Mouse (Mus musculus) C2C12 (cell line): ENCODE measurements around the gene Phactr1. TPM values are rescaled to one million over a fixed set of nuclear protein-coding genes. Genes with fewer than 3 reads are reported as not detected.

Experiments used
- H3K27me3 ChIP-seq: one replicate; pipeline ENCODE4 v1.6.1; 2011; ENCODE audit not compliant: control insufficient read depth, insufficient read depth, insufficient read length
- H3K36me3 ChIP-seq: one replicate; pipeline ENCODE4 v1.6.1; 2011; ENCODE audit not compliant: control insufficient read depth, insufficient read depth
- H3K4me3 ChIP-seq: one replicate; pipeline ENCODE4 v1.5.1; 2011; ENCODE audit warnings: mild to moderate bottlenecking, control low read depth; ENCODE audit not compliant: poor library complexity, insufficient read depth, severe bottlenecking
- H3K79me2 ChIP-seq: one replicate; pipeline ENCODE4 v1.6.1; 2011; ENCODE audit not compliant: control insufficient read depth, insufficient read depth
- H3K79me3 ChIP-seq: one replicate; pipeline ENCODE4 v1.6.1; 2011; ENCODE audit warnings: low read depth, control low read depth
- H3ac ChIP-seq: one replicate; pipeline ENCODE3; 2011; ENCODE audit warnings: low read depth; ENCODE audit not compliant: control insufficient read depth, insufficient read length
- CEBPB ChIP-seq: IDR thresholded peaks from one replicate; pipeline ENCODE4 v1.6.1; 2011; ENCODE audit warnings: low read depth, mild to moderate bottlenecking, control low read depth, moderate library complexity
- CTCF ChIP-seq: IDR thresholded peaks from one replicate; pipeline ENCODE4 v1.5.1; 2011; ENCODE audit not compliant: control insufficient read depth, insufficient read depth, insufficient read length
- FOSL1 ChIP-seq: IDR thresholded peaks from one replicate; pipeline ENCODE4 v1.8.0; 2011; ENCODE audit warnings: mild to moderate bottlenecking, low read length; ENCODE audit not compliant: poor library complexity, insufficient read depth, severe bottlenecking
- MAX ChIP-seq: IDR thresholded peaks from one replicate; pipeline ENCODE4 v1.6.1; 2011; ENCODE audit warnings: mild to moderate bottlenecking, control low read depth
- MYOD1 ChIP-seq: IDR thresholded peaks from one replicate; pipeline ENCODE4 v1.6.1; 2011; ENCODE audit warnings: low read depth; ENCODE audit not compliant: control insufficient read depth, insufficient read length
- MYOG ChIP-seq: IDR thresholded peaks from one replicate; pipeline ENCODE4 v1.6.1; 2011; ENCODE audit not compliant: control insufficient read depth, insufficient read length; ENCODE audit errors: extremely low read depth
- USF1 ChIP-seq: IDR thresholded peaks from one replicate; pipeline ENCODE4 v1.6.1; 2011; ENCODE audit warnings: low read depth, mild to moderate bottlenecking, control low read depth, moderate library complexity
- polyA plus RNA-seq: library from polyadenylated mRNA; unstranded; fragments of >200 nt; fragmentation: generic; extraction: Trizol; gene quantifications from one replicate; pipeline ENCODE4 v1.2.1, GENCODE M21; 2012; ENCODE audit warnings: missing spikeins

Gene Phactr1
- polyA plus RNA-seq, 1 experiment = 0.05 TPM

DNA sequence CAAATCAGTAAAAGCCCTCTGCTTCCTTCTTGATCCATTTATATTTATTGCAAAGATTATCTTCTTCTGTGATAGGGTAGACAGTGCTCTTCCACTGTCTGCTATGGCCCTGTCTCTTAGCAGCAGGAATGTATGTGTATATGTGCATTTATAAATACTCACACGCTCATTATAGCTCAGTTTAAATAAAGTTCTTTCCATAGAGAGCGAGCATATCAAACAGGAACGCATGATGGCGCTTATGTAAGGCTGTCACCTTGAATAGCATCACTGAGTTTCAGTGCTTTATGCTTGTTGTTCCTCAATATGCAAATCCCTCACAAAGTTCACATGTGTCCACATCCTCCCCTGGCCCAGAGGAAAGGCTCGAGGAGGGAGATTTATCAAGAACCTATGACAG lies 57.7 kb downstream of the Phactr1 start:
- TF ChIP-seq USF1 (no peak), CTCF (no peak), MYOG (no peak), FOSL1 (no peak), MYOD1 (no peak), CEBPB (no peak), MAX (no peak)
- Histone ChIP-seq H3K79me2 (no peaks in the 10 kb centered on the region), H3K4me3 (no peak overlapping the region), H3K36me3 (no peaks in the 10 kb centered on the region), H3ac (no peak overlapping the region), H3K27me3 (no peaks in the 10 kb centered on the region), H3K79me3 (no peaks in the 10 kb centered on the region)

DNA sequence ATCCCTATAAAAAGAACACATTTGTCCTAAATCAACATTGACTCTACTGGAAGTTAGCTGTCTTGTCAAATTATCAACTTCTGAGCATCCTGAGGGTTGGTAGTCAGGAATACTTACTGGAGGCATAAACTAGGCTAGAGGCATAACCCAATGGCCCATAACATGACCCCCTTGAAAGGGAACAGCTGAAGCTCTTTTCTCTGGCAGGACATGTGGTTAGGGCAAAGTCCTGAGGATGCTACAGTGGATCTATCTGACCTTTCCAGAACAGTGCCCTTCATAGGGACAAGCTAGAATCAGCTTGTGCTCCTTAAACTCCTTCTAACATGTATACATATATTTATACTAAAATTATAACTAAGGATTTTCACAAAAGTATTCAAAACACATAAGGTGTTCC lies 61.8 kb downstream of the Phactr1 start:
- Histone ChIP-seq H3ac (no peak overlapping the region), H3K27me3 (no peaks in the 10 kb centered on the region), H3K79me2 (no peaks in the 10 kb centered on the region), H3K79me3 (no peaks in the 10 kb centered on the region), H3K4me3 (no peak overlapping the region), H3K36me3 (no peaks in the 10 kb centered on the region)
- TF ChIP-seq MYOD1 (no peak), MYOG (no peak), USF1 (no peak), FOSL1 (no peak)

DNA sequence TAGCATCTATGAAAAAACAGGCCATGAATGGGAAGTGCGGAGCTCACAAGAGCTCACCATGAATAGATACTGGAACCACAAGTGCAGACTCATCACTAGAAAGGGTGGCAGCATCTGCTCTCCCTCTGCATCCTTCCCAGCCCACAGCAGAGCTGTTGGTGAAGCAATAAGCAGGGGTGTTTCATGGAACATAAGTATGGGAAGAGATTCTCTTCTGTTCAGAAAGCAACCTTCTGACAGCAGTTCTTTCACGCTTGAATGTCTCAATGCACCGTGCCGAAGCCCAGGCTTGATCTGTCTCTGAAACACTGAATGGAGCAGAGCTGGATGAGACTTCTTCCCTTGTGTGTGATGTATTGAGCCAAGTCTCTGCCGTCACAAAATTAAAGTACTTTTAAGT lies 64.0 kb downstream of the Phactr1 start:
- Histone ChIP-seq H3K79me2 (no peaks in the 10 kb centered on the region), H3ac (no peak overlapping the region), H3K36me3 (no peaks in the 10 kb centered on the region), H3K79me3 (no peaks in the 10 kb centered on the region), H3K27me3 (no peaks in the 10 kb centered on the region), H3K4me3 (no peak overlapping the region)
- no peak for TF ChIP-seq FOSL1
- TF ChIP-seq MAX = no peak
- no peak for TF ChIP-seq USF1
- no peak for TF ChIP-seq CEBPB
- no peak for TF ChIP-seq MYOD1
- TF ChIP-seq MYOG = no peak
- no peak for TF ChIP-seq CTCF

DNA sequence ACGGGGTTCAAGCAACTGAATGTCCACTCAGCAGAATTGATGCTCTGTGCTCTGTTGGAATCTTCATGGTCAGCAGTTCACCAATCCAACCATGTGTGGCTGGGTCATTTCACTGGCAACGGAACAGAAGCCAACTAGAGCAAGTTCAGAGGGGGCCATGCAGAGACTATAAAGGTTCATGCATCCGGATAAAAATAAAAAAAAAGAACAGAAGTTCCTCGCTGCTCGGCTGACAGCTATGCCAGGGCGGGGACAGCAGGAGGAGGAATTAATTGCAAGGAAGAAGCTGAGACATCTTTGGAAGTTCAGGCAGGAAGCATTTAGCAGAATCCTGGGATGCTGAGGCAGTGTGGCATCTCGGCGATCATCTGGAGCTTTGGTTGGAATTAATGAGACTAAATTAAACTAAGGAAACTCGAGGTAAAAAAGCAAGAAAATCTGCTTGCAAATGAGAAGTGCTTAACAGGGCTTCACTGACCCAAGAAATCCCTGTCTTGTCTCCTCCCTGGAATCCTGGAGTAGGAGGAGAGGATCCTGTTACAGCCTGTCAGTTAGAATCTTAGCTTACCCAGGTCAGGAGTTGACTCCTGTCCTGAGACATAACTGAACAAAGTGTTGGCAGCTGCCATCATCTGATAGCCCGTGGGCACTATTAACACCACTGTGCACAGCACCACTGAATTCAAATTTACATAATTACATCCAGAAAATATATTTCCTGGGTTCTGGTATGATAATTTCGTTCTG lies 77.4 kb downstream of the Phactr1 start:
- no peak overlapping the region for H3ac ChIP-seq
- TF ChIP-seq USF1 (no peak), MYOD1 (no peak), CTCF (no peak), MAX (no peak), CEBPB (no peak), FOSL1 (no peak), MYOG (no peak)

DNA sequence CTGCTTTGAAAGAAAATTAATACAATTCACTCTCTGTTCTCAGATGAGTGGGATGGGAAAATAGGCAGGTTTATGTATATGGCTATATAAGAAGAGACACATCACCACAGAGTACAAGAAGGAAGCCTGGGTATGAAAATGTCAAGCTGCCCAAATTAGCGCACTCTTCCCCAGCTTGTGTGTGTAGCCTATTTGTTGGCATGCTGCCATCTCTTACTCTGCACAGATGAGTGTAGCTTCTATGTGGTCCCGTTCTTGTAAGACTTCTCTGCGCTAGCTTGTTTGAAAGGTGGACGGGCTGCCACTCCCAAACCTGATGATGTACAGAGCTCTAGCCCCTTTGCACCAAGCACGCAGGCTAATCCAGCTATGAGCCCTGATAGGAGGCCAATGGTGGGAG lies 78.7 kb downstream of the Phactr1 start:
- Histone ChIP-seq H3K79me3 (no peaks in the 10 kb centered on the region), H3ac (no peak overlapping the region), H3K36me3 (no peaks in the 10 kb centered on the region), H3K4me3 (no peak overlapping the region), H3K79me2 (no peaks in the 10 kb centered on the region), H3K27me3 (no peaks in the 10 kb centered on the region)
- TF ChIP-seq MAX = no peak
- no peak for TF ChIP-seq USF1
- TF ChIP-seq MYOG = no peak
- no peak for TF ChIP-seq CEBPB
- no peak for TF ChIP-seq CTCF
- no peak for TF ChIP-seq FOSL1
- TF ChIP-seq MYOD1 = no peak

More for the DNA sequence above, 77.4 kb downstream of the Phactr1 start:
- Histone ChIP-seq H3K4me3 (no peak overlapping the region), H3K79me2 (no peaks in the 10 kb centered on the region), H3K36me3 (no peaks in the 10 kb centered on the region), H3K27me3 (no peaks in the 10 kb centered on the region), H3K79me3 (no peaks in the 10 kb centered on the region)
